Mouse (Mus musculus) layer of hippocampus, postnatal 25 days (tissue): ENCODE measurements around the gene Smagp. TPM values are rescaled to one million over a fixed set of nuclear protein-coding genes. Genes with fewer than 3 reads are reported as not detected.
A peak's percentile ranks its signal among the peaks of the same experiment; 100 is the strongest.
"Not testable (repeated sequence)": the region's sequence is repeated elsewhere in the genome, so short reads cannot be mapped to it uniquely, and the experiment has no call there.

ENCODE experiments used
- DNase-seq, 2 experiments: peaks; one replicate each; pipeline ENCODE4 v3.0.0; 2022; ENCODE audit warnings: mixed read lengths in 2 of 2, low spot score in 1 of 2; ENCODE audit errors: extremely low spot score in 1 of 2
- total RNA-seq, 2 experiments: library from RNA; stranded (reverse); gene quantifications; 2 replicates each; pipeline ENCODE4 v1.2.3; 2021

Smagp gene
- total RNA-seq, 2 experiments from 2014 or later = 0.98 to 1.8 TPM

- DNase-seq = no peak
Observed at GRCm38 (mm10) chr15:100628797-100629196, 7.9 kb downstream of the Smagp start.

DNA sequence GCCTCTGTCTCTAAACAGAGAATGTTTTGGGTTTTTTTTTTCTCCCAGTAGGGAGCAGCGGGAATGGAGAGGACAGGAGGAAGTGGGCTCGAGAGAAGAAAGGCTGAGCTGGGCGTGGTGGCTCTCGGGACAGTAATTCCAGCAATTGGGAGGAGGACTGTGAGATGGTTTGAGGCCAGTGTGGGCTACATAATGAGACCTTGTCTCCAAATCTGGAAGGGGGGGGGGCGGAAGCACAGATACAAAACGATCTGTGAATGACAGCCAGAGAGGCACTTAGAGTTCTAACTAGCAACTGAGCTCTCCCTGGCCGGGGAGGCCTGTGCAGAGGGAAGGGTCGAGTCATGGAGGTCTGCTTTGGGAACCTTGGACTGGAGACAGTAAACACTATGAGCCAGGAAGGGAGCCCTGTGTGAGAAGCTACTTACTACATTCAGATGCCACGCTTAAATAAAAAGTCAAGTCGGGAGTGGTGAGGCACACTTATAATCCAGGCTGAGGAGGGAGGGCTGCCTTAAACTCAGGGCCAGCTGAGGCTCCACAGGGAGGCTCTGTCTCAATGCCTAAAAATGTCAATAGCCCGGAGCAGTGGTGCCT lies 8.9 kb downstream of the Smagp start:
- DNase-seq = no peak

DNA sequence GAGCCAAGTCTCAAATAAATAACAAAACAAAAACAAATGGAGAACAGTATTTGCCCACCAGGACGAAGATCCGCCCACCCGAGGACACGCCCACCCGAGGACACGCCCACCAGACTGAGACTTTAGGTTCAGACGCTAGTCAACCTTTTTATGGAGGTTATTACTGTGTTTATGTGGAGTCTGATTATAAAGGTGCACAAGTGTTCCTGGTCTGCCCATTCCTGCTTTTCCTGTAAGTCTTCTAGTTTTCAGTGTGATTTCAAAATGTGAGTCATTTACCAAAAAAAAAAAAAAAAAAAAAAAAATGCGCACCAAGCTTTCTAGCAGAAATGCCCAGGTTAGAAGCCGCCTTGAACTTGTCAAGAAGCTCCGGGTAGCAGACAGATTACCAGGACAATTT lies 9.5 kb downstream of the Smagp start:
- no peak for DNase-seq

DNA sequence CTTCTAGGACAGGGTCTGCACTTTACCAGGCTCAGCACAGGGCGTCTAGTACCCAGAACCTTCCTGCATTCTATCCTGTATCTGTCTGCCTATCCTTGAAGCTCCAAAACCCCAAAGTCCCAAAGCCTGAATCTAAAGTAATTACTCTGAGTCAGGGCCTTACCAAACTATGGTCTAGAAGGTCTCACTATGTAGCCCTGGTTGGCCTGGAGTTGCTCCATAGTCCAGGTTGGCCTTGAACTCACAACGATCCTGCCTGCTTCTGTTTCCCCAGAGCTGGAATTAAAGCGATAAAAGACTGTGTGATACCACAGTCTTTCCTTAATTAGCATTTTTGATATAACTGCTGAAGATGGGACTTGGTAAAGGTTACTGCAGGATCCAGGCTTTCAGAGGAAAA lies 12.3 kb downstream of the Smagp start:
- no peak for DNase-seq

GRCm38 (mm10) chr15:100623754-100624153 lies 13.0 kb downstream of the Smagp start:
- no peak for DNase-seq

DNA sequence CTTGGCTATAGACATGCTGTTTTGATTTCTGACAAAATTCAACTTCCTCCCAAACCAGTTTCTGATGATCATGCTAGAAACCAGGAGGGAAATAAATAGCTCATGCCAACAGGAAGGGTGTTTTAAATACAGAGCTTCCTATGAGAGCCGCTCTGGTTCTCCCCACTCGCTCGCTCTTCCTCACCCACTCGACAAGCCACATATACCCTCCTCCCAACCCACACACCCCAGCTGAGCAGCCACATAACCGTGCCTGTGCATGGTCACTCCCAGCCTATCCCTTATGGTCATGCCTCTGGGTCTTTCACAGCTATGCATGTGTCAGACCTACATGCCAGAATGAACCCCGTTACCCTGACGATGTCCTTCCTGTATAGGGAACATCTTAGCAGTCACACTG lies 14.6 kb downstream of the Smagp start:
- DNase-seq = no peak

- not testable (repeated sequence) for DNase-seq
Observed at GRCm38 (mm10) chr15:100621671-100622070, 15.1 kb downstream of the Smagp start.

GRCm38 (mm10) chr15:100619200-100619599 lies 17.5 kb downstream of the Smagp start:
- DNase-seq = no peak

GRCm38 (mm10) chr15:100616221-100616620 lies 20.5 kb downstream of the Smagp start:
- DNase-seq = no peak

DNA sequence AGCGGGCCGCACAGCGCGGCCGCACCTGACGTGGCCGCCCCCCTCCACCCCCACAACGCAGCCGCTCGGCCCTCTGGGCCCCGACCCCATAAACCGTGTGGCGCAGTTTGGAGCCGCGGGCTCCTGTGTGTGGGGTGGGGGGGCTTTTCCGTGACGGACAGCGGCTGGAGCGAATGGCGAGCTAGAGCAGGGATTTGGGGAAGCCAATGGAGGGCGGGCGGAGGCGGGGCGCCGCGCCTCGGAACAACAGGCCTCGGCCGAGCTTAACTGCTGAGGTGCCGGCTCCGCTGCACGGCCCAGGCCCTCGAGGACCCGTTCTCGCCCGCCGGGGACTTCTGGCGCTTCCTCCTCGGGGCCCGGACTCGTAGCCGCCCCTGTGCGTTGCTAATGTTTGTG lies 20.9 kb downstream of the Smagp start:
- peak; percentile 83 to 89 for DNase-seq

DNA sequence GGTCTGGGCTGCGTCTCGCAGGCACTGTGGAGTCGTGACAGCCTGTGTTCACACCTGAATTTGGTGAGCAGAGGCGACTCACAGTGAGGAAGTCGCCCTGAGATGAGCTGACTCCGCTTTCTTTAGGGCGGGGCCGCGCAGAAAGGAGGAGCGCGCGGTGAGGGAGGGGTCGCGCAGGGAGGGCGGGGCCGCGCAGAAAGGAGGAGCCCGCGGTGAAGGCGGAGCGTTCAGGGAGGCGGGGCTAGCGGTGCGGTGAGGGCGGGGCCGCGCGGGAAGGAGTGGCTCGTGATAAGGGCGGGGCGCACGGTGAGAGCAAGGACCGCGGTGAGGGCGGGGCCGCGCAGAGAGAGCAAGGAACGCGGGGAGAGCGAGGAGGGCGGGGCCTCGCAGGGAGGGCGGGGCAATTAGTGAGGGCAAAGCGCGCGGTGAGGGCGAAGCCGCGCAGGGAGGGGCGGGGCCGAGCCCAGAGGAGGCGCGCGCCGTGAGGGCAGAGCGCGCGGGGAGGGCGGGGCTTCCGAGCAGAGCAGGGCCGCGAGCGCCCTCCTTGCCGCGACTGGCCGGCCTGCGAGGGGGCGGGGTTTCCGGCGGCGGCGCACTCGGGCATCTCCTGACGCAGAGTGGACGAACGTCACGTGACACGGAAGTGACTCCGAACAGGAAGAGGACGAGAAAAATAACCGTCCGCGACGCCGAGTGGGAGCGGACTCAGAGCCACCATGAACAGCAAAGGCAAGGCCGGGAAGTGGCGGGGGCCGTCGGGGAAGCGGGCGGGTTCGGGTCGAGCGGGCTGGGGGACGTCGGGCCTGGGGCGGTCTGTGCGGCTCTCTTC lies 21.5 kb downstream of the Smagp start, which contains the start of gene Dazap2:
Gene Dazap2, plus strand, starts transcription at position 354 of the 829 bp plus-strand sequence.
- peak; percentile 88 to 92 for DNase-seq

GRCm38 (mm10) chr15:100614218-100614995 lies 22.3 kb downstream of the Smagp start:
- DNase-seq = no peak

- DNase-seq = peak; percentile 67 to 83
Observed at GRCm38 (mm10) chr15:100613584-100613983, 23.2 kb downstream of the Smagp start.

- no peak for DNase-seq
Observed at GRCm38 (mm10) chr15:100612432-100612831, 24.3 kb downstream of the Smagp start.

DNA sequence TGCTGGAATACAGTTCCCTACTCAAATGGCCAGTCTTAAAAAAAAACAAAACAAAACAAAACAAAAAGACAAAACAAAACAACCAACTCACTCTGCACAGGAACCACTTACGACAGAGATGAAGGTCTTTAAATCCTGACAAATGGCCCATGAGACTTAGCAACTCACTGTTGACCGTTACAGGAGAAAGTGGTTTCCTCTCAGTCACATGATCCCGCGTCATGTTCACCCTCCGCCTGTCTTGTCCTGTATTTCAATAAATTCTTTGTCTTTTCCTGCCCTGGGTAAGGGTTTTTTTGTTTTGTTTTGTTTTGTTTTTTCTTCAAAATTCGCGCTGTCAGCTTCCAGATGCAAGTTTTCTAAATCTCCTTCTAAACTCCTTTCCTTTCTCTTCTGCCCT lies 24.8 kb downstream of the Smagp start:
- DNase-seq = no peak

DNA sequence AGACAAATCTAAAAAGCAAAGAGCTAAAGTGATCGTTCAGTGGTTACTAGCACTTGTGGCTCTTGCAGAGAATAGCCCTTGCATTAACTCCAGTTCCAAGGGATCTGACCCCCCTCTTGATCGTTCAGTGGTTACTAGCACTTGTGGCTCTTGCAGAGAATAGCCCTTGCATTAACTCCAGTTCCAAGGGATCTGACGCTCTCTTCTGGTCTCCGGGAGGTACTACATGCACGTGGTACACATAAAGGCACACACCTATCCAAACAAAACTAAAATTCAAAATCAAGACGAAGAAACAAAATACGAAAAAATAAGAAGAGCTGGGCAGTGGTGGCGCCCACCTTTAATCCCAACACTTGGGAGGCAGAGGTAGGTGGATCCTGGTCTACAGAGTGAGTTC lies 30.1 kb downstream of the Smagp start:
- DNase-seq = not testable (repeated sequence)

DNA sequence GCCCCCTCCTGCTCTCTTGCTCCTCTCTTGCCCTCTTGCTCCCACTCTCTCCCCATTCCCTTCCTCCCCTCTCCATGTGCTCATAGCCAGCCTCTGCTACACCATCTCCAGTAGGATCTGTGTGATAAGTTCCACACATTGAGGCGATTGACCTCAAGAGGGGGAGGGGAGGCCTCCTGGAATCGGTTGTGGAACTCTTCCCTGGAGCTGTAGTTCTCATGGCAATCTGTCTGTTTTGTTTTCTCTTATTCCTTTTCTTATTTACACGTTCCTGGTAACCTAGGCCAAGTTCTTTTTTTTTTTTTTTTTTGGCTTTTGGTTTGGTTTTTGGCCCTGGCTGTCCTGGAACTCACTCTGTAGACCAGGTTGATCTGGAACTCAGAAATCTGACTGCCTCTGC lies 35.1 kb downstream of the Smagp start:
- DNase-seq = no peak

DNA sequence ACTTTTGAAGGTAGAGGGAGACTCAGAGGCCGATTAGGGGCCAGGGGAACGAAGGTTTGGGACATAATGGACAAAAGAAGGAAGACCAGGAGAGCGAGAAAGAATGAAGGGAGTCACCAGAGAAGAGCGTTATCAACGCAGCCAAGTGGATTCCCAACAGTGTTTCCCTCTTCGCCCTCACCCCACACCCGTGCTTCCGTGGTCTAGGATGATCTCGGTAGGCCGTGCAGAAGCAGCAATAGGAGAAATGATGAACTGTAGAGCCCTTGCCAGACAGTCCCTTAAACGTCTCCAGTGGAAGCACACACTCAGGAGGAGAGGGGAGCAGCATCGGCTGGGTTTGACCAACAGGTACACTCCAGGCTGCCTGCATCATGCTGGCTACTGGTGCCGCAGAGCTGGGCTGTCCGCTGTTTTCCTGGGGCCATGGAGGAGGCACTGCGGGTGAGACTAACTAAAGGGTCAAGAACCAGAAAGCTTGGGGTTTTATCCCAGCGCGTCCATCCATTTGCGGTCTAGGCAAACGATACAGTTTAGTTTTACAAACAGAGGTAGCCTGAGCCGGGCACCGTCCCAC lies 36.0 kb downstream of the Smagp start:
- no peak for DNase-seq

GRCm38 (mm10) chr15:100600047-100600695 lies 36.6 kb downstream of the Smagp start:
- DNase-seq = peak in 1 of 2 experiments; percentile 53
